Mouse (Mus musculus): ENCODE measurements at regions not wholly inside any gene's neighbourhood (a gene's known extent, or its start where the extent isn't known, plus 50 kb on each side); places are given as distances from the start of the nearest gene placed in this dataset.

- TF ChIP-seq CTCF (IDR thresholded peaks at IDR 0.05; ENCODE audit: low read depth) (no peak), EP300 (IDR thresholded peaks at IDR 0.05; ENCODE audit: low read depth) (no peak)
Measured at GRCm38 (mm10) chr17:10086132-10086531, 233.5 kb downstream of the Qk start.
